Mouse (Mus musculus) 416B (cell line): ENCODE data around the gene Ncam1.

Experiments
- DNase-seq: peaks from one replicate; pipeline ENCODE4 v3.0.0; 2011; ENCODE audit warnings: low read depth

Gene Ncam1

GRCm38 (mm10) chr9:49675696-49676465 is 122.8 kb downstream of the Ncam1 start:
- no peak for DNase-seq

DNA sequence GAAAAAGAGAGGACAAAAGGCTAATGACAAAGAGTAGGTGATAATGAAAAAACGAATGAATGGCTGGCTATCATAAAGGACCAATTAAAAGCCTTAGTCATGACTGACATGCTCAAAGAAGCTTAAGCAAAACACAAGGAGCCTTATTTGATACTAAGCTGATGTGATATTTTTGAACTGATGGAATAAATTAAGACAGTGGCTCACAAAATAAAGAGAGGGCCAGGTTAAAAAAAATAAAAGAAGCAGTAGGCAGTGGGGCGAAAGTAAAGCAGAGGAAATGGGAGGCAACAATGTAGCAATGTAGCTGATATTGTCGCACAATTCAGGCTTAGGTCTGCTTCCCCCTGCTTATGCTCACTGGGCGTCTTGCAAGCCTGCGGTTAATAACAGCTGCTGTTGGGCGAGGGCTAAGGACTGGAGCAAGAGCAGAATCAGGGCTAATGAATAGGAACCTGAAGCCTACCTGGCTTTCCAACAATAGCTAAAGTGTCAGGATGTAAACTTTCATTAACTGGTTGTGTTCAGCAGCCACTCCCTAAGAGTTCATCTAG is 126.0 kb downstream of the Ncam1 start:
- DNase-seq, result no peak

DNA sequence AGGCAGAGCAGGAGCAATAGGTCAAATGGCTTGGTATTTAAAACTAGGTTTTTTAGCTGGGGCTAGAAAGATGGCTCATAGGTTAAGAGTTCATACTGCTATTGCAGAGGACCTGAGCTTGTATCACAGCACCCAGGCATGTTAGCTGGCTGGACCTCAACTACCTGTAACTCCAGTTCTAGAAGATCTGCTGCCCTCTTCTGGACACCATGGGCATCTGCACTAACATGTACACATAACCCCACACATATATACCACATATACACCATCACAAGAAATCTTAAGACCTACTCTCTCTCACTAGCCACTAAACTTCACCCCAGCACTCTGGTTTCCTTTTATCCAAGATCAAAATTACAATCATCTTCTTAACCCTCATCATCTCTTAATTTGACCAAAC is 131.7 kb downstream of the Ncam1 start:
- DNase-seq, result peak; percentile 3

DNA sequence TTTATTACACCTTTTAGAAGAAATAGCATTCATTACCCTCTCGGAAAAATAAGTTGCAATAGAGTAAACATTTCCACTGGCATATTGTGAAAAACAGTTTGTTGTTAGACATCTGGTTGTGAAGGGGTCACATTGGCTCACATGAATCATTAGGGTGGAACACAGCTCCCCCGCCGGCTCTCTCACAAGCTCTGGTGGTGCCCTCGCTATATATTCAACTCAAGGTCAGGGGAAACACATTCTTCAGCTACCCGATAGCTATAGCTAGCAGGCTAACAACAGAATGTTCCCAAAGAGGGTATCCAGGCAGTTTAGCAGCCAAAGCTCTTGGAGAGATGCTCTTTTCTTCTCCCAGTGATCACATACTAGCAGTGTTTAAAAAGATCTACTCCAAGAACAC is 133.4 kb downstream of the Ncam1 start:
- no peak for DNase-seq

DNA sequence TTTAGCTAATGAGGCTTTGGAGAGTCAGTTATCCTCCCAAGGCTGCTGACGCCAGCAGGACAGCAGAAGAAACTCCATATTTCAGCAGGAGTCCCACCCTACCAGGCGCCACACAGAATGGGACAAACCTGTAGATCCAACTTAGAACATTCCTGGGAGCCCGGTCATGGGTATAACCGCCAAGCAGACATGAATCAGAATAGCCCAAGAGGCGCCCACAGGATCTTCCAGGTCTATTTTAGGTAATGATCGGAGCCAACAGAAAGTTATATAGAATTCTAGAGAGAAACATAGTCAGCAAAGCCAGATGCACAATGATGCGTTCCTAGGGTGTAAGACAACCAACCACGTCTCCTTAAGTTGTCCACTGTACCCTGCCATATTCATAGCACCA is 134.8 kb downstream of the Ncam1 start:
- DNase-seq, result no peak

DNA sequence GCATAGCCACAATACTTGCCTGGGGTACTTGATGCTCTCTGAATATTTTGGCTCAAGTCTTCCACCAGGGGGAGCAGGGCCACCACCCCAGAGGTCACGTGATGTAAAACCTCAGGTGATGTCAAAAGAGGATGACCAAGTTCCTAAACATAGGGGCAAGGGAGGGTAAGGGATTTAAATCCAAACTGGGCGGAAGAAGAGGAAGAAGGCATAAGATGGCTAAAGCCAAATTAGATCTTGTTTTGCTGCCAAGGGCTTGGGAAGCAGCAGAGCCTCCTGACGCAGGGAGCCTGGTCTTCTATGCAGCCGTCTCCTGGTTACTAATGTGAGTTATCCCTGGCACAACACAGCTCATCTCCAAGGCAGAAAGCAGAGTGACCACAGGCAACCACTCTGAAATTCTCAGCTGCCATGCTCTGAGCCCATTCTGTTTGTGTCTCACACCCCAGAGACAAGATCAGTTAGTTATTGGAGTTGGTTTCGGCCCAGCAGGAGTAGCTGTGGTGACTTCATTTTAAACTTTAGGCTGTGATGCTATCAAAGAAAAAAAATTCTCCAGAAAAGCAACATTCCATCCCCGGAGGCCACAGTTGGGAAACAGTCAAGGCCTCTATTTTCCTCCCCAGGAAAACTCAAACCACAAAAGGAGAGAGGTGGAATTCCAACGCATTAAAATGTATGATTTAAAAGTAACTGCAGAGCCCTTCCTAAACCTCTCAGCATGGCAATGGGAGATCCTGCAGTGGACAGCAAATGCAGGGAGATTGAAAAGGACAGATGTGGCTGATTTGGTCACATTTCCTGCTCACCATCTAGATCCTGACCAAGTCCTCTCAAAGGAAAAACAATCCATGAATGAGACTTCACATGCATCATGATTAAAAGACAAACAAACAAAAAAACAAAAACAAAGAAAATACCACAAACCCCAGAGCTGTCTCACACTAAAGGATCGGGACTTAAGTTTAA is 135.5 kb downstream of the Ncam1 start:
- peak; percentile 9 for DNase-seq

DNA sequence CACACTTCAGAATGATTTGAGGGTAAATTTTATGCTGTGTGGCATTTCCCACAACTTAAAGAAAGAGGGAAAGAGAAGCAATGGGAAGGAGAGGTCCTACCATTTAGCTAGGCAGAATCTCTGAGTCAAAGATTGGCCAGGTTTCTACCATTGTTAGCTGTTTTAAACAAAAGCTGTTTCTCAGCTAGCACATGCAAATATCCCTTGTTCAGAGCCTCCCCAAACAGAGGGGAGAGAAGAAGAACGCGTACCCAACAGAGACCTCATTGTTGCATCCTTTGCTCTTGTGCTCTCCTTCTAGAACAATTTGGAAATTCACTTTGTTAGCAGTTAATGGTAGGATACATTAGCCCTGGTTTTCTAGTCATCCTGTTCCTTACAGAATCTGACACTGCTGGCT is 137.2 kb downstream of the Ncam1 start:
- no peak for DNase-seq

DNA sequence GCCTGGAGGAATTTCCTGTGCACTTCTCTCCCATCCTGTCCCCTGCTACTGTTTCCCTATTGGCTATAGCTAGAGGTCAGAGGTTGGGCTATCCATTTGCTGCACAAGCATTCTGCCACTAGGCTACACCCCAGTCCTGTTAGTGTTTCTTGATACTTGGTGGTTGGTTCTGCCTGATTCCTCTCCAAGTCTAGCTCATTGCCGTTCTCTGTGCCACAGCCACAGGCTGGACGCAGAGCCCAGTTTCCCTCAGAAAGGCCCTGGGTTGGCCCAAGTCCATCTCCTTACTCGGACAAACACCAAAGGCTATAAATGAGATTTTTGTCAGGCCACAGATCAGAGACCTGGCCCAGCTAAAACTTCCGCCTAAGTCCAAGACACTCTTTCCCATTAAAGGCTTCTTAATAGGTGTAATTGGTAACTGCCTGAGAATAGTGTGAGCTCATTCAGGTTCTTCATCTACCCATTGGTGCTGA is 140.3 kb downstream of the Ncam1 start:
- DNase-seq, result no peak

GRCm38 (mm10) chr9:49654470-49654869 is 144.3 kb downstream of the Ncam1 start:
- DNase-seq, result no peak

GRCm38 (mm10) chr9:49653478-49654245 is 145.1 kb downstream of the Ncam1 start:
- DNase-seq, result no peak

GRCm38 (mm10) chr9:49644296-49644695 is 154.4 kb downstream of the Ncam1 start:
- DNase-seq, result no peak

GRCm38 (mm10) chr9:49640764-49641163 is 158.0 kb downstream of the Ncam1 start:
- DNase-seq, result no peak

DNA sequence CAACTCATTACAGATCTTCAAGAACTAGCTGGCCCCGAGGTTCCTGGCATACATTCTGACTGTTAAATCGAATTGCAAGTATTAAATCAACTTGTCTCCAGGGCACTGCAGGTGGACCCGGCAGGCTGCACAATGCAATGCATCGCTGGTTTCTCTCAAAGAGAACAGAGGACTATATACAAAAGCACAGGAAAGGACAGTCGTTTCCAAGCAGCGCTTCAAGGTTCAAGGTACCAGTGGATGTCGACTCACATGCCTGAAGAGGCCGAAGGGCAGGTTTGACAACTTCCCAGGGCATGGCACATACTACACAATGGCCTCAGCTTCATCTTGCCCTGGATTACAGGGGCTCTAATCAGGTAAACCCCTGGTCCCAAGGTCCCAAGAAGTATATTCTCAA is 158.6 kb downstream of the Ncam1 start:
- DNase-seq, result no peak

DNA sequence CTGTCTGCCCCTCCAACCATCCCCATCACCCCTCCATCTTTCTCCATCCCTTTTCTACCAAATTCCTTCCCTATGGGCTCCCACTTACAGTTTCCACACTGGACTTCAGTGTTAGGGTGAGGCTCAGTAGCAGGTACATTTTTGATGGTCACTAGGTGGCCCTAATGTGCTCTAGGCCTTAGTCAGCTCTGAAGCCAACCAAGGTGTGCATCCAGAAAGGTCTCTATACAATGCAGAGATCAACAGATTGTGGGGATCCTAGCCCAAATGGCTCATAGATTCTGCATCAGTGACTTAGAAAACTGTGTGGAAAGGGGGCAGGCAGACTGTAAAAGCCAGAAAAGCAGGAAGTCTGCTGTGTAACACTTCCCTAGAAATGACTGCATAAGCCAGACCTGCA is 160.8 kb downstream of the Ncam1 start:
- no peak for DNase-seq

DNA sequence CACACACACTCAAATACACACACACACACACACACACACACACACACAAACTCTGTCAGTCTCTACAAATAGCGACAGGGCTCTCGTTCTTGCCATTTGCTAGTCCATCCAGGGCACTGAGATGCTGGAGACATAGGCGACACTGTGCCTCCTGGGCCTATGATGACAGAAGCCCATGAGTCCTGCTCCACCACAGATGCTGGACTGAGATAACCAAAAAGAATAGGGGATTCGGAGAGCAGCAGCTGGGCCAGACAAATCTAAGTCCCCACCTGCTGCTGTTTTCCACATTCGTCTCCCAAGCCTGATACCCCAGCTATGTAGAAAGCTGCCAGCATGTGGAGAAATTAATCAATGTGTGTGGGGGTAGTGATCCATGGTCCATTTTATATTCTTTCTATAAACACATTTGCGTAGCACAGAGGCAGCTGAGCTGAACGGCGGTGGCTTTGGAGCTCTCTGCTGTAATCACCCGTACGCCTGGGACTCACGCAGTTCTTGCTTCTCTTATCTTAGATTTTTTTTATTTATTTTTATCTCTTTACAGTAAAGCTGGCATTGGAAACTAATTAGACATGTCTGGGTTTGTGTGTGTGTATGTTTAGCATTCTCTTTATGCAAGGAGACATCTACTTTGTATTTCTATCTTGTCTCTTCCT is 162.9 kb downstream of the Ncam1 start:
- DNase-seq, result no peak

- no peak for DNase-seq
These were observed 166.1 kb downstream of the Ncam1 start for GRCm38 (mm10) chr9:49632591-49632990.

DNA sequence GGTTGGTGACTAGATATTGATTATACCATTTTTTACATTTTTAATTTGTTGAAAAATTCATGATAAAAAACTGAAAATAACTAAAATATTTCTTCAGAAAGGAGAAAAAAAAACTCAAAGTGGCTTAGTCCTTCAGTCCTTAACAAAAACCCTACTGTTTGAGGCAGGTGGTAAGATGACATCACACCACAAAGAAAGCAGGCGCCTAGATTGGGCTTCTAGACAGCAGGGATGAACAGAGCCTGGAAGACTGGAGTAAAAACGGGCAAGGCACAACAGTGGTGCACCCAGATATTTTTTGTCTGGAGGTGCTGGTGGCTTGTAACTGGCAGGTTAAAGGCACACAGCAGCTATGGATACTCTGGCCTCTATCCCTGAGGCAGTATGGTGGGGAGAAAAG is 168.4 kb downstream of the Ncam1 start:
- DNase-seq, result no peak

GRCm38 (mm10) chr9:49624910-49625309 is 173.8 kb downstream of the Ncam1 start:
- no peak for DNase-seq

- DNase-seq, result no peak
These were observed 174.7 kb downstream of the Ncam1 start for GRCm38 (mm10) chr9:49623934-49624505.

GRCm38 (mm10) chr9:49622928-49623676 is 175.6 kb downstream of the Ncam1 start:
- DNase-seq, result no peak
